ENCODE assay signal across 23 mouse cellular contexts in the genomic region with DNA sequence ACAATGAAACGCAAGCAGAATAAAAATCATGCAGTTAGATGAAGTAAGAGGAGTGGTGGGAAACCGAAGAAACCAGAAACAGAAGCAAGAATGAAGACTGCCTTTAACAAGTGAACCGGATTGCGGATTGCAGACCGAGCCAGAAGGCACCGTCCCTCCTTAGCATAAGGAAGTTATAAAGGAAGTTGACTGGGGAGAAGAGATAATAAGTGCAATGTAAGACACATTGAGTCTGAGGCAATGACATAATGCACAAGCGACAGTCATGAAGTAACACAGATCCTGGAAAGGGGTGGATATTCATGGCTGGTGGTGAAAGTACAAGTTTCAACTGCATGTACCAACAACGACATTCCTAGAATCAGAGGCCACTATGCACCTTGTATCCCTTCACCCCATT. TPM values are rescaled to one million over a fixed set of nuclear protein-coding genes. Genes with fewer than 3 reads are reported as not detected.
"Had no signal": no experiment of that assay in that cellular context is flagged by ENCODE, and none has a peak within 500 bp of the region (broad histone marks: within the 10 kb centered on the region; RNA-seq: fewer than 3 reads in every experiment).

No protein-coding gene starts in this region.

- H3K27ac ChIP-seq: macrophage; midbrain, embryonic 10.5 days; midbrain, embryonic 12.5 days; neural tube, embryonic 12.5 days; stomach, embryonic 15.5 days; stomach, postnatal 0 days had no signal

- H3K9me3 ChIP-seq: midbrain, embryonic 10.5 days; midbrain, embryonic 12.5 days; neural tube, embryonic 12.5 days; stomach, embryonic 15.5 days had no signal

- DNase-seq: lung, adult 18-20 months; lung, embryonic 14.5 days; lung, postnatal 10 days; midbrain, embryonic 14.5 days; right cerebral cortex, postnatal 14 days; thymus, adult 2 months; thymus, postnatal 25 days; thymus, postnatal 4 days had no signal

- H3K4me1 ChIP-seq: midbrain, embryonic 10.5 days; midbrain, embryonic 12.5 days; neural tube, embryonic 12.5 days; stomach, embryonic 15.5 days had no signal

- H3K36me3 ChIP-seq: midbrain, embryonic 10.5 days; midbrain, embryonic 12.5 days; neural tube, embryonic 12.5 days; stomach, embryonic 15.5 days had no signal

- H3K4me3 ChIP-seq: midbrain, embryonic 10.5 days; midbrain, embryonic 12.5 days; myocyte; neural tube, embryonic 12.5 days; stomach, embryonic 15.5 days had no signal

- H3K4me2 ChIP-seq: lung, embryonic 14.5 days; midbrain, embryonic 12.5 days; neural tube, embryonic 12.5 days; stomach, embryonic 15.5 days had no signal

- ATAC-seq: midbrain, embryonic 16.5 days had no signal

- H3K9ac ChIP-seq: lung, embryonic 14.5 days; midbrain, embryonic 12.5 days; neural tube, embryonic 12.5 days; stomach, embryonic 15.5 days had no signal

- H3K27me3 ChIP-seq: midbrain, embryonic 12.5 days; neural tube, embryonic 12.5 days; stomach, embryonic 15.5 days had no signal

RNA-seq across cellular contexts. Expression of gene Epgn, which starts 4.2 kb away (rescaled TPM):
- total RNA-seq: megakaryocyte, adult 5-6 weeks; megakaryocyte-erythroid progenitor cell, adult 5-6 weeks; neutrophil, adult 5-6 weeks had no signal
- polyA plus RNA-seq: liver, embryonic 16.5 days; lung, embryonic 14.5 days; macrophage; spleen, adult 2 months had no signal

RNA-seq across cellular contexts. Expression of gene Ereg, which starts 51.3 kb away (rescaled TPM):
- total RNA-seq: megakaryocyte, adult 5-6 weeks; megakaryocyte-erythroid progenitor cell, adult 5-6 weeks had no signal
- polyA plus RNA-seq: macrophage; midbrain, embryonic 10.5 days; midbrain, embryonic 12.5 days; midbrain, embryonic 14.5 days; midbrain, embryonic 16.5 days; neural tube, embryonic 12.5 days; neural tube, embryonic 14.5 days; spleen, adult 2 months; testis, adult 2 months had no signal
